Mouse (Mus musculus) midbrain, embryonic 16.5 days (tissue): ENCODE results near the gene Ajuba. TPM values are rescaled to one million over a fixed set of nuclear protein-coding genes. Genes with fewer than 3 reads are reported as not detected.
A peak's percentile ranks its signal among the peaks of the same experiment; 100 is the strongest.
"Not testable (repeated sequence)": the region's sequence is repeated elsewhere in the genome, so short reads cannot be mapped to it uniquely, and the experiment has no call there.

ENCODE experiments used
- ATAC-seq: fragments of 200-750 bp; cut with Nextera tagmentation; 2 replicates; pipeline ENCODE4 v1.8.0; 2017; ENCODE audit warnings: moderate TSS enrichment
- H3K27ac ChIP-seq: fragments of 300-500 bp; sonication (generic); 2 replicates; pipeline ENCODE4 v1.5.1; 2014; ENCODE audit warnings: mild to moderate bottlenecking, low read length, mixed read lengths
- H3K27me3 ChIP-seq: fragments of 300-500 bp; sonication (generic); 2 replicates; pipeline ENCODE4 v1.6.1; 2014; ENCODE audit warnings: low read depth, low read length, mixed read lengths; ENCODE audit not compliant: control insufficient read depth, insufficient read depth
- H3K36me3 ChIP-seq: fragments of 300-500 bp; sonication (generic); 2 replicates; pipeline ENCODE4 v1.6.1; 2014; ENCODE audit warnings: mild to moderate bottlenecking, low read length, moderate library complexity, mixed read lengths; ENCODE audit not compliant: control insufficient read depth, insufficient read depth
- H3K4me1 ChIP-seq: fragments of 300-500 bp; sonication (generic); 2 replicates; pipeline ENCODE4 v1.6.1; 2014; ENCODE audit warnings: mild to moderate bottlenecking, low read length, mixed read lengths; ENCODE audit not compliant: control insufficient read depth, insufficient read depth
- H3K4me2 ChIP-seq: fragments of 300-500 bp; sonication (generic); 2 replicates; pipeline ENCODE4 v1.6.1; 2014; ENCODE audit warnings: mild to moderate bottlenecking, low read length, mixed read lengths
- H3K4me3 ChIP-seq: fragments of 300-500 bp; sonication (generic); 2 replicates; pipeline ENCODE4 v1.5.1; 2014; ENCODE audit warnings: low read depth, mild to moderate bottlenecking, low read length, moderate library complexity, mixed read lengths
- H3K9ac ChIP-seq: fragments of 300-500 bp; sonication (generic); 2 replicates; pipeline ENCODE4 v1.6.1; 2014; ENCODE audit warnings: low read depth, low read length, mixed read lengths
- H3K9me3 ChIP-seq: fragments of 300-500 bp; sonication (generic); replicated peaks from 2 replicates; pipeline ENCODE4 v1.6.1; 2014; ENCODE audit warnings: mild to moderate bottlenecking, low read length, mixed read lengths; ENCODE audit not compliant: control insufficient read depth, poor library complexity, severe bottlenecking
- WGBS: fragments of 180-500 bp; shearing (Covaris S2); extraction: QIAGEN DNeasy Blood & Tissue Kit; methylation state at CpG from one replicate; pipeline ENCODE4 v1.1.7; 2014; 5-methylcytosine and 5-hydroxymethylcytosine counted together
- polyA plus RNA-seq: library from polyadenylated mRNA; unstranded; fragments of >200 nt; fragmentation: Nextera tagmentation; extraction: Ambion mirVana; gene quantifications from 2 replicates; pipeline ENCODE4 v1.2.1, GENCODE M21; 2015

The Ajuba gene
- 4.6 and 5.5 TPM in 2 replicates for polyA plus RNA-seq

- Histone ChIP-seq H3K9ac (peak within 1 kb of the TSS; percentile 60), H3K4me2 (peak within 1 kb of the TSS; percentile 74), H3K4me3 (peak within 1 kb of the TSS; percentile 49), H3K27ac (peak within 1 kb of the TSS; percentile 15), H3K36me3 (no peaks in the 10 kb centered on the region), H3K4me1 (peaks cover 20% of the 10 kb centered on the region), H3K27me3 (peaks cover 15% of the 10 kb centered on the region), H3K9me3 (no peaks in the 10 kb centered on the region)
- under 1% methylated on average over 65 of the region's 66 CpGs for WGBS
- ATAC-seq, result peak; percentile 63
Observed at GRCm38 (mm10) chr14:54577089-54577982, at the start of gene Ajuba. Gene Ajuba, minus strand, starts transcription at chr14:54577558.

- ATAC-seq, result no peak
- Histone ChIP-seq H3K4me3 (no peak overlapping the region), H3K4me2 (no peak overlapping the region), H3K36me3 (no peaks in the 10 kb centered on the region; the same call in 1 of the 2 replicates), H3K27ac (no peak overlapping the region), H3K9ac (no peak overlapping the region; the same call in 1 of the 2 replicates), H3K27me3 (no peaks in the 10 kb centered on the region), H3K9me3 (no peaks in the 10 kb centered on the region), H3K4me1 (no peaks in the 10 kb centered on the region)
- 75% methylated on average over 10 of the region's 10 CpGs for WGBS
Observed at GRCm38 (mm10) chr14:54624976-54625375, 47.6 kb upstream of the Ajuba start.

- no peaks in the 10 kb centered on the region for H3K9me3 ChIP-seq
- ATAC-seq, result no peak
- WGBS, result 94% methylated on average over 6 of the region's 6 CpGs
- H3K27me3 ChIP-seq, result no peaks in the 10 kb centered on the region
- H3K36me3 ChIP-seq, result no peaks in the 10 kb centered on the region
- no peak overlapping the region for H3K4me3 ChIP-seq
- no peaks in the 10 kb centered on the region for H3K4me1 ChIP-seq
- no peak overlapping the region for H3K4me2 ChIP-seq
- H3K9ac ChIP-seq, result no peak overlapping the region
- no peak overlapping the region for H3K27ac ChIP-seq
Observed at GRCm38 (mm10) chr14:54623334-54623733, 46.0 kb upstream of the Ajuba start.

- 83% methylated on average over 1 of the region's 1 CpGs for WGBS
- H3K4me2 ChIP-seq, result no peak within 1 kb of the TSS
- no peak within 1 kb of the TSS for H3K27ac ChIP-seq
- no peak within 1 kb of the TSS for H3K4me3 ChIP-seq
- H3K27me3 ChIP-seq, result no peaks in the 10 kb centered on the region
- H3K4me1 ChIP-seq, result peaks cover 11% of the 10 kb centered on the region
- no peak within 1 kb of the TSS for H3K9ac ChIP-seq
- ATAC-seq, result no peak
- no peaks in the 10 kb centered on the region for H3K36me3 ChIP-seq
- H3K9me3 ChIP-seq, result no peaks in the 10 kb centered on the region
Observed at GRCm38 (mm10) chr14:54621133-54621532, 43.8 kb upstream of the Ajuba start, which contains the start of gene Psmb11. Gene Psmb11, plus strand, starts transcription at chr14:54621433.

- ATAC-seq, result peak; percentile 93
- under 1% methylated on average over 25 of the region's 25 CpGs for WGBS
Observed at GRCm38 (mm10) chr14:54617897-54618365, 40.6 kb upstream of the Ajuba start, which contains the start of gene Psmb5. Gene Psmb5, minus strand, starts transcription at chr14:54618022.

GRCm38 (mm10) chr14:54617152-54617896 is 40.0 kb upstream of the Ajuba start:
- peak overlapping the region; percentile 54 for H3K4me3 ChIP-seq
- peaks cover 7% of the 10 kb centered on the region; the same call in 1 of the 2 replicates for H3K36me3 ChIP-seq
- H3K9ac ChIP-seq, result peak overlapping the region; percentile 72
- peak overlapping the region; percentile 87 for H3K4me2 ChIP-seq
- no peaks in the 10 kb centered on the region for H3K9me3 ChIP-seq
- WGBS, result 1% methylated on average over 38 of the region's 38 CpGs
- H3K27me3 ChIP-seq, result no peaks in the 10 kb centered on the region
- peak overlapping the region; percentile 81 for H3K27ac ChIP-seq
- ATAC-seq, result peak; percentile 71
- peaks cover 11% of the 10 kb centered on the region for H3K4me1 ChIP-seq

More at GRCm38 (mm10) chr14:54617897-54618365, 40.6 kb upstream of the Ajuba start, which contains the start of gene Psmb5:
- H3K36me3 ChIP-seq, result peaks cover 3% of the 10 kb centered on the region; the same call in 1 of the 2 replicates
- H3K4me1 ChIP-seq, result peaks cover 11% of the 10 kb centered on the region
- peak within 1 kb of the TSS; percentile 81 for H3K27ac ChIP-seq
- no peaks in the 10 kb centered on the region for H3K9me3 ChIP-seq
- H3K4me2 ChIP-seq, result peak within 1 kb of the TSS; percentile 87
- no peaks in the 10 kb centered on the region for H3K27me3 ChIP-seq
- H3K9ac ChIP-seq, result peak within 1 kb of the TSS; percentile 72
- peak within 1 kb of the TSS; percentile 54 for H3K4me3 ChIP-seq

GRCm38 (mm10) chr14:54616226-54616825 is 39.0 kb upstream of the Ajuba start:
- ATAC-seq, result no peak
- Histone ChIP-seq H3K27ac (no peak overlapping the region), H3K9ac (no peak overlapping the region), H3K4me1 (peaks cover 11% of the 10 kb centered on the region), H3K36me3 (peaks cover 7% of the 10 kb centered on the region; the same call in 1 of the 2 replicates), H3K9me3 (no peaks in the 10 kb centered on the region), H3K4me2 (no peak overlapping the region; the same call in 1 of the 2 replicates), H3K27me3 (no peaks in the 10 kb centered on the region), H3K4me3 (no peak overlapping the region)
- 93% methylated on average over 16 of the region's 16 CpGs for WGBS

- H3K27ac ChIP-seq, H3K9ac ChIP-seq, H3K4me2 ChIP-seq, ATAC-seq, H3K36me3 ChIP-seq, H3K4me3 ChIP-seq, H3K27me3 ChIP-seq, H3K9me3 ChIP-seq: not testable (repeated sequence)
- 90% methylated on average over 16 of the region's 16 CpGs for WGBS
- peaks cover 11% of the 10 kb centered on the region for H3K4me1 ChIP-seq
Observed at GRCm38 (mm10) chr14:54614130-54614529, 36.8 kb upstream of the Ajuba start.
